Mouse (Mus musculus): Measurements from ENCODE around the gene Plpp7. TPM values are rescaled to one million over a fixed set of nuclear protein-coding genes. Genes with fewer than 3 reads are reported as not detected.

Plpp7 gene
- 13.9 and 14.2 TPM in 2 replicates for polyA plus RNA-seq (2015; fragmentation: Nextera tagmentation; extraction: Ambion mirVana)

DNA sequence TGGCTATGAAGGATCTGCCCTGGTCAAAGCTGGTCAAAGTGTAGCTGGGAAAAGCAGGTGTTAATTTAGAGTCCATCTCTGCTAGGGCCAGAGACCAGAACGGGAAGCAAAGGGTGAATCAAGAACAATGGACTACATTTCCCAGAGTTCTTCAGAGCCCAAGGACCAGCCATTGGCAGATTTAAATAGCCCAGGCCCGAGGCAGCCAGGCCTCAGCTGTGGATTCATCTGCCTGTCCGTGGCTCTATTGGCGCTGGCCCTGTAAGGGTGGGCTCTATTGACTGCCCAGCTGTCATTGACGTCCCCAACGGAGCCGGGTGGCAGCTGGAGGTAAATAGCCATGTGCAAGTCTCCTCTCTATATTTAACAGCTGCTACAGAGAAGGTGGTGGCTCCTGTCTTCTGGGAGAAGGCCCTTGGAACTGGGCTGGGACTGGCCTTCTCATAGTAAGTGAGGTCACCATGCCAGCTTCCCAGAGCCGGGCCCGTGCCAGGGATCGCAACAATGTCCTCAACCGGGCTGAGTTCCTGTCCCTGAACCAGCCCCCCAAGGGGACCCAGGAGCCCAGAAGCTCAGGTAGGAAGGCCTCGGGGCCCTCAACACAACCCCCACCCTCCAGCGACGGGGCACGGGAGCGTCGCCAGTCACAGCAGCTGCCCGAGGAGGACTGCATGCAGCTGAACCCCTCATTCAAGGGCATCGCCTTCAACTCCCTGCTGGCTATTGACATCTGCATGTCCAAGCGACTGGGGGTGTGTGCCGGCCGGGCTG, at the start of gene Plpp7:
Plpp7 (plus strand) TSS at position 178 of the 771 bp plus-strand sequence.
- peak within 1 kb of the TSS; percentile 79 for H3K4me2 ChIP-seq
- H3K27me3 ChIP-seq (replicated peaks): no peaks in the 10 kb centered on the region
- peak within 1 kb of the TSS; percentile 64 for H3K27ac ChIP-seq (replicated peaks)
- H3K4me3 ChIP-seq: peak within 1 kb of the TSS; percentile 55
- peak; percentile 50; the same call in 1 of the 2 replicates for ATAC-seq (ENCODE audit: extremely low read depth, insufficient number of reproducible peaks, low FRiP score, low TSS enrichment)
- H3K4me1 ChIP-seq: peaks cover 26% of the 10 kb centered on the region
- 44% methylated on average over 22 of the region's 22 CpGs for WGBS
- peaks cover 16% of the 10 kb centered on the region for H3K36me3 ChIP-seq
- H3K9ac ChIP-seq: peak within 1 kb of the TSS; percentile 86
- H3K9me3 ChIP-seq: no peaks in the 10 kb centered on the region

DNA sequence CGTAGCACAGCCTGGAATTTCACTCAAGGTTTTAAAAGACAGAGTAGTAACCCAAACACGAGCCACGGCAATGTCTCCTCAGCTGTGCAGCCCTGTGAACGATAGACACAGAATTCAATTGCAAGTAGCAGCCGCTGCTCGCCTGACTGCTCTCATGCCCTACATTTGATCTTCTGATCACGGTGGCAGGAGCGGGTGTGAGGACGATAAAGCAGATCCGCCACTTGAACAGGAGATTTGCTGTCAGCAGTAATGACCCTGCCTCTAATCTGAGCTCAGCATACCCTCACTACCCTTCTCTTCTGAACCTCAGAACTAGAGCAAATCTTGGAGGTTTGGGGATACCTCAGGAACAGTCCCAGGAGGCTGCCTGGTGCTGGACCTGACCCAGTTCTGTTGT, 49.3 kb upstream of the Plpp7 start:
- no peak overlapping the region for H3K4me3 ChIP-seq
- H3K27ac ChIP-seq (replicated peaks): peak overlapping the region; percentile 83
- peak overlapping the region; percentile 68; the same call in 1 of the 2 replicates for H3K9ac ChIP-seq
- H3K9me3 ChIP-seq: no peaks in the 10 kb centered on the region
- ATAC-seq (ENCODE audit: extremely low read depth, insufficient number of reproducible peaks, low FRiP score, low TSS enrichment): no peak; the same call in 1 of the 2 replicates
- H3K27me3 ChIP-seq (replicated peaks): no peaks in the 10 kb centered on the region
- 44% methylated on average over 10 of the region's 10 CpGs for WGBS
- peaks cover 89% of the 10 kb centered on the region for H3K36me3 ChIP-seq
- 0 out of 2 replicates have a peak overlapping the region, but pooled peaks have one; percentile 16 for H3K4me2 ChIP-seq
- H3K4me1 ChIP-seq: peaks cover 55% of the 10 kb centered on the region

GRCm38 (mm10) chr2:32047323-32047722, 48.0 kb upstream of the Plpp7 start:
- Histone ChIP-seq H3K27ac (replicated peaks) (peak overlapping the region; percentile 9), H3K36me3 (peaks cover 89% of the 10 kb centered on the region)
- WGBS: 86% methylated on average over 10 of the region's 10 CpGs

GRCm38 (mm10) chr2:32051791-32052190, 43.5 kb upstream of the Plpp7 start:
- Histone ChIP-seq H3K9me3 (no peaks in the 10 kb centered on the region), H3K27ac (replicated peaks) (peak overlapping the region; percentile 53), H3K36me3 (peaks cover 60% of the 10 kb centered on the region), H3K4me2 (no peak overlapping the region), H3K27me3 (replicated peaks) (no peaks in the 10 kb centered on the region), H3K9ac (peak overlapping the region; percentile 56), H3K4me3 (no peak overlapping the region), H3K4me1 (peaks cover 59% of the 10 kb centered on the region)
- ATAC-seq (ENCODE audit: extremely low read depth, insufficient number of reproducible peaks, low FRiP score, low TSS enrichment): no peak
- 51% methylated on average over 8 of the region's 8 CpGs for WGBS

More at GRCm38 (mm10) chr2:32047323-32047722, 48.0 kb upstream of the Plpp7 start:
- H3K9ac ChIP-seq: peak overlapping the region; percentile 52
- no peak overlapping the region for H3K4me3 ChIP-seq
- no peaks in the 10 kb centered on the region for H3K27me3 ChIP-seq (replicated peaks)
- no peak overlapping the region for H3K4me2 ChIP-seq
- ATAC-seq (ENCODE audit: extremely low read depth, insufficient number of reproducible peaks, low FRiP score, low TSS enrichment): no peak
- H3K9me3 ChIP-seq: no peaks in the 10 kb centered on the region
- H3K4me1 ChIP-seq: peaks cover 65% of the 10 kb centered on the region

- Histone ChIP-seq H3K4me3 (no peak overlapping the region), H3K9ac (0 out of 2 replicates have a peak overlapping the region, but pooled peaks have one; percentile 56), H3K36me3 (peaks cover 58% of the 10 kb centered on the region), H3K27ac (replicated peaks) (peak overlapping the region; percentile 53; the same call in 1 of the 2 replicates), H3K4me2 (no peak overlapping the region), H3K9me3 (no peaks in the 10 kb centered on the region), H3K4me1 (peaks cover 59% of the 10 kb centered on the region), H3K27me3 (replicated peaks) (no peaks in the 10 kb centered on the region)
- 70% methylated on average over 7 of the region's 7 CpGs for WGBS
- no peak for ATAC-seq (ENCODE audit: extremely low read depth, insufficient number of reproducible peaks, low FRiP score, low TSS enrichment)
Measured at GRCm38 (mm10) chr2:32052418-32052817, 42.9 kb upstream of the Plpp7 start.

- 34% methylated on average over 7 of the region's 7 CpGs for WGBS
- Histone ChIP-seq H3K27ac (replicated peaks) (peak overlapping the region; percentile 93), H3K4me1 (peaks cover 71% of the 10 kb centered on the region), H3K9ac (peak overlapping the region; percentile 66), H3K36me3 (peaks cover 27% of the 10 kb centered on the region), H3K9me3 (no peaks in the 10 kb centered on the region), H3K27me3 (replicated peaks) (no peaks in the 10 kb centered on the region), H3K4me3 (no peak overlapping the region), H3K4me2 (no peak overlapping the region; the same call in 1 of the 2 replicates)
- peak; percentile 29; the same call in 1 of the 2 replicates for ATAC-seq (ENCODE audit: extremely low read depth, insufficient number of reproducible peaks, low FRiP score, low TSS enrichment)
Measured at GRCm38 (mm10) chr2:32055357-32055965, 39.9 kb upstream of the Plpp7 start.

- H3K36me3 ChIP-seq: peaks cover 17% of the 10 kb centered on the region
- no peaks in the 10 kb centered on the region for H3K9me3 ChIP-seq
- peaks cover 79% of the 10 kb centered on the region for H3K4me1 ChIP-seq
- H3K27ac ChIP-seq (replicated peaks): peak overlapping the region; percentile 96
- ATAC-seq (ENCODE audit: extremely low read depth, insufficient number of reproducible peaks, low FRiP score, low TSS enrichment): no peak
- no peak overlapping the region for H3K4me3 ChIP-seq
- 31% methylated on average over 10 of the region's 10 CpGs for WGBS
- peak overlapping the region; percentile 57; the same call in 1 of the 2 replicates for H3K9ac ChIP-seq
- H3K27me3 ChIP-seq (replicated peaks): no peaks in the 10 kb centered on the region
- no peak overlapping the region for H3K4me2 ChIP-seq
Measured at GRCm38 (mm10) chr2:32056524-32056923, 38.8 kb upstream of the Plpp7 start.

DNA sequence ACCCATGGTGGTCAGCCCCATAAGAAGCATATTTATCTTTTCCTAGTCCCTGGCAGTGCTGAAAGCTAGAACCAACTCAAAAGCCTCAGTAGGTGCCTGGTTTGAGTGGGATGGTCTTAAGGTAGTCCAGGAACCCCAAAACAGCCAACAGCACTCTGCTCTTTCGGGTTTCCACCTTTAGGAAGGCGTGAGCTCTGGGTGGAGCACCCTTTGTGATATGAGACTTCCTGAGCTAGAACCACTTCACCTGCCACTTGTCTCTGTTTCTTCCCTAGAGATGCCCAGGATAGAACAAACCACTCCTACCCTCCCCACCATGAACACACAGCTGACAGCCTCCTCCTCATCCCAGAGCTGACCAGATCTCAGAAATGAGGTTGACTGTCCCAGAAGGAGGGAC, 38.0 kb upstream of the Plpp7 start:
- Histone ChIP-seq H3K9ac (0 out of 2 replicates have a peak overlapping the region, but pooled peaks have one; percentile 61), H3K4me3 (no peak overlapping the region), H3K27me3 (replicated peaks) (no peaks in the 10 kb centered on the region), H3K4me1 (peaks cover 79% of the 10 kb centered on the region), H3K9me3 (no peaks in the 10 kb centered on the region), H3K27ac (replicated peaks) (peak overlapping the region; percentile 96), H3K4me2 (no peak overlapping the region), H3K36me3 (peaks cover 8% of the 10 kb centered on the region)
- no peak for ATAC-seq (ENCODE audit: extremely low read depth, insufficient number of reproducible peaks, low FRiP score, low TSS enrichment)
- WGBS: 65% methylated on average over 2 of the region's 2 CpGs

DNA sequence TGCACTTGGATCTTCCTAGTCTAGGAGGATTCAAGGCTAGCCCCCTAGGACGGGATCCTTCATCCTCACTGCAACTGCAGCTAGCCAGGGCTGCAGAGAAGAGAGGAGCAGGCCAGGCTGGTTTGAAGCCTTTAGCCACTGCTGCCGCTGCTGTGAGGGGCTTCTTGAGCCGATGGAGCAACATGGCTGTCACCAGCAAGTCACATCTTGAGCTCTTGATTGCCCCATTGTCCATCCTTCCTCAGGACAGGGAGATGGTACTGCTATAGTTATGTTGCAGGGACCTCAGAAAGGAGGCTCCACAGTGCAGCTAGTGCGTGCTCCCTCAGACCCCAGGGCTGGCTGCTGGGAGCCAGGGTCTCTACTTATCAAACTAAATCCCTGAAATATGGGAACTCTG, 37.5 kb upstream of the Plpp7 start:
- peak overlapping the region; percentile 61 for H3K9ac ChIP-seq
- no peaks in the 10 kb centered on the region for H3K9me3 ChIP-seq
- H3K4me3 ChIP-seq: no peak overlapping the region
- 77% methylated on average over 4 of the region's 4 CpGs for WGBS
- no peaks in the 10 kb centered on the region for H3K27me3 ChIP-seq (replicated peaks)
- H3K4me1 ChIP-seq: peaks cover 80% of the 10 kb centered on the region
- H3K27ac ChIP-seq (replicated peaks): peak overlapping the region; percentile 96
- peaks cover 5% of the 10 kb centered on the region; the same call in 1 of the 2 replicates for H3K36me3 ChIP-seq
- ATAC-seq (ENCODE audit: extremely low read depth, insufficient number of reproducible peaks, low FRiP score, low TSS enrichment): no peak
- no peak overlapping the region for H3K4me2 ChIP-seq

- Histone ChIP-seq H3K4me1 (peaks cover 85% of the 10 kb centered on the region), H3K9me3 (no peaks in the 10 kb centered on the region), H3K9ac (peak overlapping the region; percentile 61), H3K27ac (replicated peaks) (peak overlapping the region; percentile 96), H3K36me3 (peaks cover 4% of the 10 kb centered on the region; the same call in 1 of the 2 replicates), H3K4me2 (no peak overlapping the region), H3K27me3 (replicated peaks) (no peaks in the 10 kb centered on the region), H3K4me3 (no peak overlapping the region)
- ATAC-seq (ENCODE audit: extremely low read depth, insufficient number of reproducible peaks, low FRiP score, low TSS enrichment): no peak
- WGBS: 82% methylated on average over 9 of the region's 9 CpGs
Measured at GRCm38 (mm10) chr2:32058241-32058640, 37.1 kb upstream of the Plpp7 start.

- Histone ChIP-seq H3K27me3 (replicated peaks) (no peaks in the 10 kb centered on the region), H3K4me2 (no peak overlapping the region), H3K4me1 (peaks cover 90% of the 10 kb centered on the region), H3K9me3 (no peaks in the 10 kb centered on the region), H3K36me3 (no peaks in the 10 kb centered on the region), H3K9ac (peak overlapping the region; percentile 58), H3K4me3 (no peak overlapping the region), H3K27ac (replicated peaks) (peak overlapping the region; percentile 96)
- 40% methylated on average over 5 of the region's 5 CpGs for WGBS
- no peak for ATAC-seq (ENCODE audit: extremely low read depth, insufficient number of reproducible peaks, low FRiP score, low TSS enrichment)
Measured at GRCm38 (mm10) chr2:32058716-32059115, 36.6 kb upstream of the Plpp7 start.

Measured in heart, embryonic 13.5 days (tissue).